Mouse (Mus musculus): ENCODE measurements around the gene Plaa. TPM values are rescaled to one million over a fixed set of nuclear protein-coding genes. Genes with fewer than 3 reads are reported as not detected.
"Not testable (repeated sequence)": the region's sequence is repeated elsewhere in the genome, so short reads cannot be mapped to it uniquely, and the experiment has no call there.

Plaa gene
- polyA plus RNA-seq (2015; fragmentation: Nextera tagmentation; extraction: Ambion mirVana) = 62.6 and 65.0 TPM in 2 replicates

GRCm38 (mm10) chr4:94603031-94603629 is at the start of gene Plaa:
Gene Plaa (minus strand): TSS chr4:94603244.
- ATAC-seq (ENCODE audit: borderline replicate concordance, extremely low read depth, low FRiP score, low TSS enrichment) = peak; percentile 99
- under 1% methylated on average over 55 of the region's 61 CpGs for WGBS
- Histone ChIP-seq H3K36me3 (no peaks in the 10 kb centered on the region), H3K9ac (peak within 1 kb of the TSS; percentile 84), H3K4me2 (peak within 1 kb of the TSS; percentile 69), H3K4me1 (peaks cover 21% of the 10 kb centered on the region), H3K27me3 (no peaks in the 10 kb centered on the region), H3K9me3 (no peaks in the 10 kb centered on the region), H3K27ac (peak within 1 kb of the TSS; percentile 91), H3K4me3 (peak within 1 kb of the TSS; percentile 98)

GRCm38 (mm10) chr4:94650426-94651175 is 47.6 kb upstream of the Plaa start:
- not testable (repeated sequence) for H3K9ac ChIP-seq; H3K27me3 ChIP-seq; H3K27ac ChIP-seq; ATAC-seq (ENCODE audit: borderline replicate concordance, extremely low read depth, low FRiP score, low TSS enrichment); H3K4me3 ChIP-seq; H3K9me3 ChIP-seq; H3K4me1 ChIP-seq; H3K36me3 ChIP-seq; H3K4me2 ChIP-seq
- WGBS = 91% methylated on average over 5 of the region's 5 CpGs

- 85% methylated on average over 3 of the region's 3 CpGs for WGBS
- Histone ChIP-seq H3K4me1 (no peaks in the 10 kb centered on the region), H3K4me3 (no peak within 1 kb of the TSS), H3K27ac (no peak within 1 kb of the TSS), H3K9ac (no peak within 1 kb of the TSS), H3K36me3 (peaks cover 5% of the 10 kb centered on the region; the same call in 1 of the 2 replicates), H3K27me3 (no peaks in the 10 kb centered on the region), H3K9me3 (no peaks in the 10 kb centered on the region), H3K4me2 (no peak within 1 kb of the TSS)
- no peak for ATAC-seq (ENCODE audit: borderline replicate concordance, extremely low read depth, low FRiP score, low TSS enrichment)
These were observed 46.9 kb upstream of the Plaa start, which contains the start of gene Lrrc19 for GRCm38 (mm10) chr4:94649920-94650319. Gene Lrrc19 (minus strand): TSS chr4:94650144.

GRCm38 (mm10) chr4:94643141-94643540 is 40.1 kb upstream of the Plaa start:
- H3K9me3 ChIP-seq = no peaks in the 10 kb centered on the region
- no peaks in the 10 kb centered on the region for H3K4me1 ChIP-seq
- no peaks in the 10 kb centered on the region for H3K27me3 ChIP-seq
- no peaks in the 10 kb centered on the region for H3K36me3 ChIP-seq
- no peak overlapping the region for H3K27ac ChIP-seq
- 83% methylated on average over 2 of the region's 2 CpGs for WGBS
- no peak overlapping the region for H3K4me3 ChIP-seq
- ATAC-seq (ENCODE audit: borderline replicate concordance, extremely low read depth, low FRiP score, low TSS enrichment) = no peak
- no peak overlapping the region for H3K4me2 ChIP-seq
- no peak overlapping the region for H3K9ac ChIP-seq

- no peak for ATAC-seq (ENCODE audit: borderline replicate concordance, extremely low read depth, low FRiP score, low TSS enrichment)
- 89% methylated on average over 2 of the region's 2 CpGs for WGBS
- no peak overlapping the region for H3K4me2 ChIP-seq
These were observed 17.0 kb upstream of the Plaa start for GRCm38 (mm10) chr4:94620077-94620476.

GRCm38 (mm10) chr4:94614627-94615006 is 11.6 kb upstream of the Plaa start:
- Histone ChIP-seq H3K4me2 (peak overlapping the region; percentile 62), H3K9me3 (no peaks in the 10 kb centered on the region), H3K4me3 (peak overlapping the region; percentile 78), H3K36me3 (no peaks in the 10 kb centered on the region), H3K27me3 (no peaks in the 10 kb centered on the region), H3K27ac (peak overlapping the region; percentile 21), H3K4me1 (peaks cover 13% of the 10 kb centered on the region), H3K9ac (peak overlapping the region; percentile 72)
- WGBS = 2% methylated on average over 18 of the region's 18 CpGs
- ATAC-seq (ENCODE audit: borderline replicate concordance, extremely low read depth, low FRiP score, low TSS enrichment) = peak; percentile 69

More at GRCm38 (mm10) chr4:94620077-94620476, 17.0 kb upstream of the Plaa start:
- Histone ChIP-seq H3K4me1 (peaks cover 5% of the 10 kb centered on the region), H3K27ac (no peak overlapping the region), H3K9ac (no peak overlapping the region), H3K9me3 (no peaks in the 10 kb centered on the region), H3K27me3 (no peaks in the 10 kb centered on the region), H3K4me3 (no peak overlapping the region), H3K36me3 (0 out of 2 replicates have a peak, but pooled peaks cover 5% of the 10 kb centered on the region)

- Histone ChIP-seq H3K9ac (peak within 1 kb of the TSS; percentile 72), H3K4me2 (peak within 1 kb of the TSS; percentile 62), H3K27me3 (no peaks in the 10 kb centered on the region), H3K9me3 (no peaks in the 10 kb centered on the region), H3K36me3 (no peaks in the 10 kb centered on the region), H3K4me1 (peaks cover 13% of the 10 kb centered on the region), H3K27ac (peak within 1 kb of the TSS; percentile 71), H3K4me3 (peak within 1 kb of the TSS; percentile 78)
- peak; percentile 100 for ATAC-seq (ENCODE audit: borderline replicate concordance, extremely low read depth, low FRiP score, low TSS enrichment)
- WGBS = 5% methylated on average over 29 of the region's 29 CpGs
These were observed 11.1 kb upstream of the Plaa start, which contains the start of gene Ift74 for GRCm38 (mm10) chr4:94613972-94614626. Gene Ift74 (plus strand): TSS chr4:94614491.

GRCm38 (mm10) chr4:94610339-94610738 is 7.3 kb upstream of the Plaa start:
- H3K4me2 ChIP-seq = no peak overlapping the region
- no peaks in the 10 kb centered on the region for H3K36me3 ChIP-seq
- H3K27me3 ChIP-seq = no peaks in the 10 kb centered on the region
- no peak for ATAC-seq (ENCODE audit: borderline replicate concordance, extremely low read depth, low FRiP score, low TSS enrichment)
- peaks cover 10% of the 10 kb centered on the region for H3K4me1 ChIP-seq
- no peaks in the 10 kb centered on the region for H3K9me3 ChIP-seq
- H3K27ac ChIP-seq = no peak overlapping the region
- 77% methylated on average over 3 of the region's 3 CpGs for WGBS
- no peak overlapping the region for H3K4me3 ChIP-seq
- no peak overlapping the region for H3K9ac ChIP-seq

- Histone ChIP-seq H3K36me3 (no peaks in the 10 kb centered on the region), H3K9ac (no peak overlapping the region), H3K27ac (no peak overlapping the region), H3K9me3 (no peaks in the 10 kb centered on the region), H3K27me3 (no peaks in the 10 kb centered on the region), H3K4me2 (no peak overlapping the region), H3K4me3 (no peak overlapping the region), H3K4me1 (peaks cover 19% of the 10 kb centered on the region)
- WGBS = 85% methylated on average over 2 of the region's 2 CpGs
- no peak for ATAC-seq (ENCODE audit: borderline replicate concordance, extremely low read depth, low FRiP score, low TSS enrichment)
These were observed 2.5 kb upstream of the Plaa start for GRCm38 (mm10) chr4:94605591-94605990.

GRCm38 (mm10) chr4:94604452-94605019 is 1.5 kb upstream of the Plaa start:
- no peak for ATAC-seq (ENCODE audit: borderline replicate concordance, extremely low read depth, low FRiP score, low TSS enrichment)
- Histone ChIP-seq H3K4me3 (peak overlapping the region; percentile 98; the same call in 1 of the 2 replicates), H3K9me3 (no peaks in the 10 kb centered on the region), H3K36me3 (no peaks in the 10 kb centered on the region), H3K27ac (no peak overlapping the region), H3K27me3 (no peaks in the 10 kb centered on the region), H3K4me1 (peaks cover 21% of the 10 kb centered on the region), H3K4me2 (no peak overlapping the region; the same call in 1 of the 2 replicates), H3K9ac (no peak overlapping the region)
- 82% methylated on average over 2 of the region's 2 CpGs for WGBS

- peaks cover 21% of the 10 kb centered on the region for H3K4me1 ChIP-seq
- H3K4me2 ChIP-seq = peak overlapping the region; percentile 69
- no peaks in the 10 kb centered on the region for H3K36me3 ChIP-seq
- peak overlapping the region; percentile 84 for H3K9ac ChIP-seq
- peak overlapping the region; percentile 98 for H3K4me3 ChIP-seq
- no peaks in the 10 kb centered on the region for H3K27me3 ChIP-seq
- peak overlapping the region; percentile 91 for H3K27ac ChIP-seq
- no peaks in the 10 kb centered on the region for H3K9me3 ChIP-seq
- ATAC-seq (ENCODE audit: borderline replicate concordance, extremely low read depth, low FRiP score, low TSS enrichment) = no peak
- WGBS = under 1% methylated on average over 32 of the region's 33 CpGs
These were observed 481 bp downstream of the Plaa start for GRCm38 (mm10) chr4:94602496-94603030.
